Mouse (Mus musculus): ENCODE data around the gene Atp2c1. TPM values are rescaled to one million over a fixed set of nuclear protein-coding genes. Genes with fewer than 3 reads are reported as not detected.
A peak's percentile ranks its signal among the peaks of the same experiment; 100 is the strongest.

Gene Atp2c1
- total RNA-seq, 2 experiments from 2014 or later = 252 to 278 TPM

DNA sequence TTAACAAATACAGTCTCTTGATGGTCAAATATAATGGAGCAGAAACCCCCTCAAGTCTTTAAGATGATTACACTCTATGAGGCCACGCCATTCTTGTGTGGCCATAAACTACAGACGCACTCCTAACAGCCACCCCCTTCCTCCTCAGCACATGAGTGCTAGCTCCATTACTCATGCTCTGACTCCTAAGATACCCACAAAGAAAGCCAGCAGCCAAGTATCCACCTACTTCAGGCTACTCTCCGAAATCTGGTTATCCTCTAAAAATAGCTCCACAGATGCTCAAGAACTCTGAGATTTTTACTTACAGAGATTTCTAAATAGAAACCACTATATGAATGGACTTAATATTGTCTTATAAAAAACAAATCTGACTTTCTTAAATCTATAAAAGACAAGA is 34.4 kb downstream of the Atp2c1 start:
- DNase-seq (ENCODE audit: low spot score in 2 of 2) = no peak

GRCm38 (mm10) chr9:105488363-105488762 is 38.8 kb downstream of the Atp2c1 start:
- DNase-seq (ENCODE audit: low spot score in 2 of 2) = no peak

- peak in 1 of 2 experiments; percentile 30 for DNase-seq (ENCODE audit: low spot score in 2 of 2)
Measured at GRCm38 (mm10) chr9:105484338-105485084, 42.6 kb downstream of the Atp2c1 start.

- DNase-seq (ENCODE audit: low spot score in 2 of 2) = no peak
Measured at GRCm38 (mm10) chr9:105483880-105484279, 43.2 kb downstream of the Atp2c1 start.

DNA sequence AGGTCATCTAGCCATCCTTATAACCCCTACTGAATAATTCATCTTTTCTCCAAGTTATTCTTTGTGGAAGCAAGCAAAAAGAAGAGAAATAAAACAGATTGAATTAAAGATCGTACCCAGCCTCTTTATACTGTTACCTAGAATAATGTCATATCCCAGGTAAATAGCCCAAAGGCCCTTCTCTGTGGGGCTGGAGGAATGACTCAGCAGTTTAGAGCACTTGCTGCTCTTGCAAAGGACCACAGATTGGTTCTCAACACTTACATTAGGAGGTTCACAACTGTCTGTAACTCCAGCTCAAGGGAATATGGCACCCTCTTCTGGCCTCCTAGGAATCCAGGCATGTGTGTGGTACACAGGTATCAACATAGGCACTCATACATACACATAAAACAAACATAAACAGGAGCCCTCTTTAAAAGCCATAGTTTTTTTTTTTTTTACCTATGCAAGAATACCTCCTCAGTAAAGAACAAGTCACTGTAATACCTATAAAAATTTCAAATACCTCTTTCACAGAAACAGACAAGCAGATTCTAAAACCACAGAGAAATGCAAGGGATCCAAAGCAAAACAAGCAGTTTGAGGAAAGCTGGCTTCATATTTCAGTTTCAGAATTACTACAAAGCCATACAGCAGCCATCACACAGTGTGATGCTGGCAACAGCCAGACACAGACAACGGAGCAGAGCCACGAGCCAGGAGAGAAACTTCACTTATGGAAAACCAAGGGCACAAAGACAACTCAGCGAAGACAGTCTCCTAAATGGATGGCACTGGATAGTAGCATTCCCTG is 44.2 kb downstream of the Atp2c1 start:
- DNase-seq (ENCODE audit: low spot score in 2 of 2) = no peak

- peak; percentile 60 to 65 for DNase-seq (ENCODE audit: low spot score in 2 of 2)
Measured at GRCm38 (mm10) chr9:105482070-105482469, 45.0 kb downstream of the Atp2c1 start.

DNA sequence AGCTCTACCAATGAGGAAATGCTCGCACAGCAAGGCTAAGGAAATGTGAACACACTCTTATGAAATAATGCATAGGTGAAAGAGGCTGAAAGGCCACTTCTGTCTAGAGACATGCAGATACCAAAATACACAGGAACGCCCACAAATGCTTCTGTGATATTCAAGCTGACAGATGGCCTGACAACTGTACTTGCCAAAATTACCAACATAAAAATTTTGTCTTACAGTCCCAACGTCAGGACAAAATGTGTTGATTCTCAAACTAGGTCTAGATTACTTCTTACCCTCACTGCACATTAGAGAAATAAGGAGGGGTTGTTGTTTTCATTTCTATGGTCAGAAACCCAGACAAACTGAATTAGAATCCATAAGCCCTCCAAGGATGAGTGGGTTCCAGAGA is 51.0 kb downstream of the Atp2c1 start:
- DNase-seq (ENCODE audit: low spot score in 2 of 2) = no peak

GRCm38 (mm10) chr9:105474910-105475309 is 52.2 kb downstream of the Atp2c1 start:
- DNase-seq (ENCODE audit: low spot score in 2 of 2) = no peak

DNA sequence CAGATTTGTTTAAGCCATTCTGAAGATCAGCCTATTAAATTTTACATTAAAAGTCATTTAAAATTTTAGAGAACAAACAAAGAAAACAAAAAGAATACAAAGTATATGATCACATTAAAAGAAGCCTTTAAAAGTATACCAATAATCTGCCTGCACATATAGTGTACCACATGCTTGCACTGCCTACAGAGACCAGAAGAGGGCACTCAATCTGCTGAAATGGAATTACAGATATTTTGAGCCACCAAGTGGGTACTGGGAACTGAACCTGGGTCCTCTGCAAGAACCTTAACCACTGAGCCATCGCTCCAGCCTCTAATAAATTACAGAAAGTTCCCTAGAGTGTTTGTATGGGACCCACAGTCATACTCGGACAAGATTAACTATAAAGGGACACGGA is 59.3 kb downstream of the Atp2c1 start:
- DNase-seq (ENCODE audit: low spot score in 2 of 2) = no peak

DNA sequence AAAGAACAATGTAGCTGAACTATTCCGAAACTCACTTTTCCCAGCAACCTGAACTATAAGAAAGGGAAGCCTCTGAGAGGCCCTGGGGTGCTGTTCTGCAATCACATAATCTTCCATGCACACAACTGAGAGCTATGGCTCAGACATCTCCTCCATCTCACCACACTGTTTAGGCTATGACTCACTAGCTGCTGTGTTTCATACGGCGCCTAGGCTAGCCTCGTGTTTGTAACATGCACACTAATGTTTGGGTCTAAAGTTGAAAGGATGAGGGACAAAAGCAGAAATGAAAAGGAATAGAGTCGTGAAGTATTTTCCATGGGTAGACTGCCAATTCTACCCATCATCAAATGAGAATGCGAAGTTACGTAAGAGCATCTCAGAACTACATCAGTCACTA is 65.6 kb downstream of the Atp2c1 start:
- no peak for DNase-seq (ENCODE audit: low spot score in 2 of 2)

GRCm38 (mm10) chr9:105459032-105459431 is 68.1 kb downstream of the Atp2c1 start:
- DNase-seq (ENCODE audit: low spot score in 2 of 2) = no peak

DNA sequence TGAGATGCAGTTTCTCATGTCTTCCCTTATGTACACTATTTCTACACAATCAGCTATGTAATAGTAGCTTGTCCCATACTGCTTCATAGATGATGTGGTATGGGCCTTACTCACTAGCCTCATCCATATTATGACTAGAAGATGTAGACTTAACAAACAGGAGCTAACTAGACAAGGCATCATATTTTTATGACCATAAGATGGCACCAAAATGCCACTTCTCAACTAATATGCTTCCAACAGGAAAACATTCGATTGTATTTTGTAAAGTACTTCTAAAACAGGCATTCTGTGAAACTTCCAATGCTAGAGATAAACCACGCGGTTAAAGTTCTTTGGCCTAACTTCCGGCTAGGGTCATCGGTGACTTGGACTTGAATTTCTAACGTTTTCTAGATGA is 118.6 kb downstream of the Atp2c1 start:
- no peak for DNase-seq (ENCODE audit: low spot score in 2 of 2)

DNA sequence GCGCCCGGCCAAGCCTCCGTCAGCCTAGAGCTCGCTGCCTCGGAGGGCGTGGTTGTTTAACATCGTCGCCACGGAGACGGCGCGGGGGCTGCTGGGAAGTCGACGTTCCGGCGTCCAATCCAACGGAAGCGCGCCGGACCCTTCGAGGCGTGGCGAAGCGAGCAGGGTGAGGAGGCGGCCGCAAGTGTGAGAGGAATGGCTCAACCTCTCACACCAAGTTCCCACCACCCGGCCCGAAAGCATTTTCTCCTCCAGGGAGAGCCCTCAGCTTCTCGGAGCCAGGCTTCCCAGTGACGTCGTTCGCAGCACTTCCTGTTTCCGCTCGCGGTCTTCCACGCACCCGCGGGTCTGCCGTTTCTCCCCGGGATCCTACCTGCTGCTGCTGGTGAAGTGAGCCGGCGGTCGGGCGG is 131.9 kb downstream of the Atp2c1 start, which contains the start of the genes Aste1 and Nek11:
Aste1 (plus strand) TSS at position 175 of the 410 bp plus-strand sequence.
Nek11 (minus strand) TSS at position 307 of the 410 bp plus-strand sequence.
- DNase-seq (ENCODE audit: low spot score in 2 of 2) = peak; percentile 88 to 92

- no peak for DNase-seq (ENCODE audit: low spot score in 2 of 2)
Measured at GRCm38 (mm10) chr9:105394720-105395119, 132.4 kb downstream of the Atp2c1 start.

- no peak for DNase-seq (ENCODE audit: low spot score in 2 of 2)
Measured at GRCm38 (mm10) chr9:105390616-105391015, 136.5 kb downstream of the Atp2c1 start.

DNA sequence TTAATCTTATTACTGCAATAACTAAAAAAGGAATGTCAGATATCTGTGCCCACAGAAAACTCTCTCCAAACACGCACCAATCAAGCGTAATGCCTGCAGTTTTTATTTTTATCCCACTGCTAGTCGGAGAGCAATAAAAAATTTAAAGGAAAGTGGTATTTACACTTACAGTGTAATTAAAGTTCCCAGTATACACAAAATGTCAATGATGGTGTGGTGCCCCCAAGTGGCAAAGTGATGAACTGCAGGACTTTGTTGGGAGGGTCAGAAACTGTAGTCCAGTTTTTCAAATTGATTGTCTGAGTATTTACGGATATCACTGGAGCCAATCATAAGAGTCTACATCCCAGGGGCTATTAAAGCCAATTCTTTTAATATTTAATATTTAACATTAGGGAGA is 137.8 kb downstream of the Atp2c1 start:
- DNase-seq (ENCODE audit: low spot score in 2 of 2) = peak; percentile 88

DNA sequence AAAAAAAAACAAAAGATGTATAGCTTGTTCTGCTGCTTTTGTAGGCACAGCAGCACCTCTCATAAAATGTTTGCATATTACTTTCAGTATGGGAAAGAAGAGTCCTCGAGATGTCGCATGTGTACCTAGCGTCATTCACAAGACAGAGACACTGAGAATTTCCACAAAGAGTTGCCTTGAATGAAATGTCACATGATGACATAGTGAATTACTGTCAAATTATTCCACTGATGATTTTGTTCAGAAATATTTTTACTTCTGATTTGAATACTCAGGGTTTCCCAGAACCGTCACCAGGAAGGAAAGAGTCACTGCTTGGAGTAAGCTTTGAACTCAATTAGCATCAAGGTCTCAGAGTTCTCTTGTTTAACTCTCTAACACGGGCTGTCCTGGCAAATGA is 139.7 kb downstream of the Atp2c1 start:
- DNase-seq (ENCODE audit: low spot score in 2 of 2) = no peak

DNA sequence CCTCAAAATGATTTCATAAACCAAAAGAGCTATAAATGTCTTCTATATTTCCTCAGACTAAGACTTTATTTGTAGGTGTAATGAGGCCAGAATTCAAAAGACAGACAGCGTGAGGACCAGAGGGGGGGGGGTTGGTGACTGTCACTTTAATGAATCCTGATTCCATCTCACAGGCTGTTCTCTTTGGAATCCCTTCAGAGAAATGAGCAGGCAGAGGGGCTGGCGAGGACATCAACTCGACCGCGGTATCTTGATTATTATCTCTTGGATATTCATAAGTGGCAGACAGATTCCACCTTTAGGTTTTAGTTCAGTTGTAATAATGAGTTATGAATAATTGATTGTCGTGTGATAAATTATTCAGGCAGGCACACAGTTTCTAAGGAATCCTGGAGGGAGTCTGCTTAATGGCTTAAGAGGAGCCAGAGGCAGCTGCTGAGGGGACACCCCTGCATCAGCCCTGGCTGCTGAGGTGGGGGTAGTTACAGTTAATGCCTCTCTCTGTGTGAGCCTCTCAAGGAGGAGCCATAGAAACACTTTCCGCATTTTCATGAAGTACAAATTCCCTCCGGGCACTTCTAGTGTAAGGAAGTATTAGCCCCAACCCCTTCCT is 147.5 kb downstream of the Atp2c1 start:
- no peak for DNase-seq (ENCODE audit: low spot score in 2 of 2)

GRCm38 (mm10) chr9:105377622-105378021 is 149.5 kb downstream of the Atp2c1 start:
- no peak for DNase-seq (ENCODE audit: low spot score in 2 of 2)

DNA sequence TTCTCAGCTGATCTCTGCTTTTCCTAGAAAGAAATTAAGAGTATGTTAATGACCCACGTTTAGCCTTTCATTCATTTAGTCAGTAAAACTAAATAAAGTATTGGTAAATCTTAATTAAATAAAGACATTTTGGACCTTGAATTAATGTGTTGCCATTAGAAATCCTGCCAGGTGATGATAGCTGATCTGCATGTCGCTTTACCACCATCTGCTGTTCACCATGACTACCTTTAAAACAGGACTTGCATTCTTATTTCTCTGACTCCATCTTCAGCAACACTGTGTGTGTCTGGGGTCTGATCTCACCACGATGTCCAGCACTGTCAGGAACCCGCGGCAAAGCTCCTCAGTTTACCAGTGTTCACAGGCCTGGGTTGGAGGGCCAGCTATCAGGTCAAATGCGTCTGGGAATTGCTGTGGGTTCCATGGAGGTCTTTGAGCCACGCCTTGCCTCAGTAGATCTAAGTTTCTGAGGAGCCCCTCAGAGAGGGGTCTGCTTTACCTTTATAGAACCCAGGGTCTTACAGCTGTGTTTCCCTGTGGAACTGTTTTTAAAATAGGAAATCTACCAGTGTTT is 150.1 kb downstream of the Atp2c1 start:
- no peak for DNase-seq (ENCODE audit: low spot score in 2 of 2)

DNA sequence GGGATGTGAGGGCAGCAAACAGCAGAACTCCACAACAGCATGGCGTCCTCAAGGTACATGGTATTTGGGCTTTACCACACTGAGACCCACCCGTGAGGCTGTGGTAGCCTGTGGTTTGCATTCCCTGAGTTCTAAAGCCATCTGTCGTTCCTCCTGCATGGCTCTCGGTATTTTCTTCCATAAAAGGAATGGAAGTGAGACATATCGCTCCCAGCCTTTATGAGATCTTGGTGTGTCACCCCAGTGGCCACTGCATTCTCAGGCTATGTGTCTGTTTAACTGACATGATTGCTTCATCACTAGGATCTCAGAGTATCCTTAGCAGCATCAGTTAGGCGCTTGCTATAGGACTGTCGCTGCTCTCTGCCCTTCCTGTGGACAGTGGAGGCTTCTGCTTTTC is 150.7 kb downstream of the Atp2c1 start:
- no peak for DNase-seq (ENCODE audit: low spot score in 2 of 2)

GRCm38 (mm10) chr9:105374361-105374760 is 152.8 kb downstream of the Atp2c1 start:
- no peak for DNase-seq (ENCODE audit: low spot score in 2 of 2)

Data from layer of hippocampus, postnatal 10 days (tissue).